Mouse (Mus musculus) midbrain, embryonic 16.5 days (tissue): ENCODE measurements around the gene Hist1h2bn. TPM values are rescaled to one million over a fixed set of nuclear protein-coding genes. Genes with fewer than 3 reads are reported as not detected.
"Not testable (repeated sequence)": the region's sequence is repeated elsewhere in the genome, so short reads cannot be mapped to it uniquely, and the experiment has no call there.

Experiments used
- ATAC-seq: fragments of 200-750 bp; cut with Nextera tagmentation; 2 replicates; pipeline ENCODE4 v1.8.0; 2017; ENCODE audit warnings: moderate TSS enrichment
- H3K27ac ChIP-seq: fragments of 300-500 bp; sonication (generic); 2 replicates; pipeline ENCODE4 v1.5.1; 2014; ENCODE audit warnings: mild to moderate bottlenecking, low read length, mixed read lengths
- H3K27me3 ChIP-seq: fragments of 300-500 bp; sonication (generic); 2 replicates; pipeline ENCODE4 v1.6.1; 2014; ENCODE audit warnings: low read depth, low read length, mixed read lengths; ENCODE audit not compliant: control insufficient read depth, insufficient read depth
- H3K36me3 ChIP-seq: fragments of 300-500 bp; sonication (generic); 2 replicates; pipeline ENCODE4 v1.6.1; 2014; ENCODE audit warnings: mild to moderate bottlenecking, low read length, moderate library complexity, mixed read lengths; ENCODE audit not compliant: control insufficient read depth, insufficient read depth
- H3K4me1 ChIP-seq: fragments of 300-500 bp; sonication (generic); 2 replicates; pipeline ENCODE4 v1.6.1; 2014; ENCODE audit warnings: mild to moderate bottlenecking, low read length, mixed read lengths; ENCODE audit not compliant: control insufficient read depth, insufficient read depth
- H3K4me2 ChIP-seq: fragments of 300-500 bp; sonication (generic); 2 replicates; pipeline ENCODE4 v1.6.1; 2014; ENCODE audit warnings: mild to moderate bottlenecking, low read length, mixed read lengths
- H3K4me3 ChIP-seq: fragments of 300-500 bp; sonication (generic); 2 replicates; pipeline ENCODE4 v1.5.1; 2014; ENCODE audit warnings: low read depth, mild to moderate bottlenecking, low read length, moderate library complexity, mixed read lengths
- H3K9ac ChIP-seq: fragments of 300-500 bp; sonication (generic); 2 replicates; pipeline ENCODE4 v1.6.1; 2014; ENCODE audit warnings: low read depth, low read length, mixed read lengths
- H3K9me3 ChIP-seq: fragments of 300-500 bp; sonication (generic); replicated peaks from 2 replicates; pipeline ENCODE4 v1.6.1; 2014; ENCODE audit warnings: mild to moderate bottlenecking, low read length, mixed read lengths; ENCODE audit not compliant: control insufficient read depth, poor library complexity, severe bottlenecking
- WGBS: fragments of 180-500 bp; shearing (Covaris S2); extraction: QIAGEN DNeasy Blood & Tissue Kit; methylation state at CpG from one replicate; pipeline ENCODE4 v1.1.7; 2014; 5-methylcytosine and 5-hydroxymethylcytosine counted together
- polyA plus RNA-seq: library from polyadenylated mRNA; unstranded; fragments of >200 nt; fragmentation: Nextera tagmentation; extraction: Ambion mirVana; gene quantifications from 2 replicates; pipeline ENCODE4 v1.2.1, GENCODE M21; 2015

Hist1h2bn gene
- 1.1 TPM in 1 of 2 replicates, not detected in the other for polyA plus RNA-seq

GRCm38 (mm10) chr13:21753524-21754285 lies at the start of gene Hist1h2bn, which contains the start of gene Hist1h2ak:
TSS of gene Hist1h2bn (plus strand) at chr13:21754123.
TSS of gene Hist1h2ak (minus strand) at chr13:21753827.
- Histone ChIP-seq H3K4me1 (peaks cover 20% of the 10 kb centered on the region), H3K4me3 (peak within 1 kb of the TSS; percentile 44), H3K9ac (peak within 1 kb of the TSS; percentile 66), H3K27ac (peak within 1 kb of the TSS; percentile 93), H3K4me2 (peak within 1 kb of the TSS; percentile 82)
- peak; percentile 97 for ATAC-seq
- under 1% methylated on average over 45 of the region's 50 CpGs for WGBS
- not testable (repeated sequence) for H3K9me3 ChIP-seq, H3K36me3 ChIP-seq, H3K27me3 ChIP-seq

GRCm38 (mm10) chr13:21706669-21707068 lies 47.3 kb upstream of the Hist1h2bn start:
- 71% methylated on average over 4 of the region's 4 CpGs for WGBS
- Histone ChIP-seq H3K9ac (no peak overlapping the region), H3K27ac (no peak overlapping the region), H3K4me2 (no peak overlapping the region), H3K27me3 (no peaks in the 10 kb centered on the region), H3K4me1 (peaks cover 3% of the 10 kb centered on the region; the same call in 1 of the 2 replicates), H3K4me3 (no peak overlapping the region), H3K9me3 (no peaks in the 10 kb centered on the region), H3K36me3 (no peaks in the 10 kb centered on the region)
- no peak for ATAC-seq

GRCm38 (mm10) chr13:21710031-21710711 lies 43.8 kb upstream of the Hist1h2bn start:
- peak overlapping the region; percentile 56 for H3K9ac ChIP-seq
- no peaks in the 10 kb centered on the region for H3K9me3 ChIP-seq
- H3K36me3 ChIP-seq = no peaks in the 10 kb centered on the region
- peaks cover 8% of the 10 kb centered on the region for H3K4me1 ChIP-seq
- peak overlapping the region; percentile 43 for H3K4me2 ChIP-seq
- WGBS = under 1% methylated on average over 32 of the region's 32 CpGs
- H3K4me3 ChIP-seq = peak overlapping the region; percentile 60
- peak overlapping the region; percentile 73 for H3K27ac ChIP-seq
- peak; percentile 89 for ATAC-seq
- no peaks in the 10 kb centered on the region for H3K27me3 ChIP-seq

- ATAC-seq = peak; percentile 90
- peaks cover 13% of the 10 kb centered on the region for H3K4me1 ChIP-seq
- peak overlapping the region; percentile 60 for H3K4me3 ChIP-seq
- no peaks in the 10 kb centered on the region for H3K9me3 ChIP-seq
- no peaks in the 10 kb centered on the region for H3K36me3 ChIP-seq
- H3K9ac ChIP-seq = peak overlapping the region; percentile 52
- WGBS = 1% methylated on average over 22 of the region's 22 CpGs
- H3K4me2 ChIP-seq = peak overlapping the region; percentile 61
- H3K27me3 ChIP-seq = no peaks in the 10 kb centered on the region
- no peak overlapping the region for H3K27ac ChIP-seq
These were observed 43.0 kb upstream of the Hist1h2bn start for GRCm38 (mm10) chr13:21710821-21711525.

GRCm38 (mm10) chr13:21711698-21712097 lies 42.2 kb upstream of the Hist1h2bn start:
- Histone ChIP-seq H3K9me3 (no peaks in the 10 kb centered on the region), H3K4me1 (peaks cover 13% of the 10 kb centered on the region), H3K27me3 (no peaks in the 10 kb centered on the region), H3K4me3 (peak overlapping the region; percentile 60), H3K27ac (no peak overlapping the region), H3K4me2 (peak overlapping the region; percentile 61), H3K9ac (peak overlapping the region; percentile 52; the same call in 1 of the 2 replicates), H3K36me3 (no peaks in the 10 kb centered on the region)
- 22% methylated on average over 4 of the region's 4 CpGs for WGBS
- ATAC-seq = no peak

GRCm38 (mm10) chr13:21714725-21715124 lies 39.2 kb upstream of the Hist1h2bn start:
- 1% methylated on average over 7 of the region's 7 CpGs for WGBS
- no peak for ATAC-seq
- Histone ChIP-seq H3K27me3 (no peaks in the 10 kb centered on the region), H3K4me1 (peaks cover 26% of the 10 kb centered on the region), H3K4me3 (peak overlapping the region; percentile 49; the same call in 1 of the 2 replicates), H3K27ac (no peak overlapping the region), H3K9me3 (no peaks in the 10 kb centered on the region), H3K36me3 (no peaks in the 10 kb centered on the region), H3K4me2 (peak overlapping the region; percentile 95), H3K9ac (no peak overlapping the region; the same call in 1 of the 2 replicates)

GRCm38 (mm10) chr13:21715131-21715863 lies 38.6 kb upstream of the Hist1h2bn start:
- Histone ChIP-seq H3K4me2 (peak overlapping the region; percentile 95), H3K4me1 (peaks cover 26% of the 10 kb centered on the region), H3K27ac (no peak overlapping the region; the same call in 1 of the 2 replicates), H3K4me3 (peak overlapping the region; percentile 49), H3K9me3 (no peaks in the 10 kb centered on the region), H3K27me3 (no peaks in the 10 kb centered on the region), H3K36me3 (no peaks in the 10 kb centered on the region), H3K9ac (peak overlapping the region; percentile 50)
- WGBS = under 1% methylated on average over 19 of the region's 22 CpGs
- 0 out of 2 replicates have a peak, but pooled peaks have one; percentile 1 for ATAC-seq

GRCm38 (mm10) chr13:21715864-21716539 lies 37.9 kb upstream of the Hist1h2bn start, which contains the start of the genes Hist1h2bl and Hist1h2ai:
TSS of gene Hist1h2bl (minus strand) at chr13:21716143.
TSS of gene Hist1h2ai (plus strand) at chr13:21716422.
- peak; percentile 96 for ATAC-seq
- H3K36me3 ChIP-seq, H3K9me3 ChIP-seq, H3K27me3 ChIP-seq: not testable (repeated sequence)
- H3K4me1 ChIP-seq = peaks cover 29% of the 10 kb centered on the region
- peak within 1 kb of the TSS; percentile 91 for H3K27ac ChIP-seq
- peak within 1 kb of the TSS; percentile 66 for H3K9ac ChIP-seq
- peak within 1 kb of the TSS; percentile 49 for H3K4me3 ChIP-seq
- peak within 1 kb of the TSS; percentile 95 for H3K4me2 ChIP-seq
- under 1% methylated on average over 29 of the region's 50 CpGs for WGBS
